Mouse (Mus musculus) adrenal gland, adult 8-10 months (tissue): ENCODE data around the gene Cox6a2. TPM values are rescaled to one million over a fixed set of nuclear protein-coding genes. Genes with fewer than 3 reads are reported as not detected.
"Not testable (repeated sequence)": the region's sequence is repeated elsewhere in the genome, so short reads cannot be mapped to it uniquely, and the experiment has no call there.

Source experiments
- DNase-seq: peaks from one replicate; pipeline ENCODE4 v3.0.0; 2022
- total RNA-seq, 4 experiments: library from RNA; stranded (reverse); gene quantifications; 2 replicates each; pipeline ENCODE4 v1.2.4; 2022

The Cox6a2 gene
- total RNA-seq, 4 experiments from 2014 or later, result 4.1 to 5.3 TPM; not detected in 2

GRCm38 (mm10) chr7:128234796-128235195 lies 28.6 kb upstream of the Cox6a2 start:
- DNase-seq, result no peak

GRCm38 (mm10) chr7:128231741-128232140 lies 25.6 kb upstream of the Cox6a2 start:
- no peak for DNase-seq

DNA sequence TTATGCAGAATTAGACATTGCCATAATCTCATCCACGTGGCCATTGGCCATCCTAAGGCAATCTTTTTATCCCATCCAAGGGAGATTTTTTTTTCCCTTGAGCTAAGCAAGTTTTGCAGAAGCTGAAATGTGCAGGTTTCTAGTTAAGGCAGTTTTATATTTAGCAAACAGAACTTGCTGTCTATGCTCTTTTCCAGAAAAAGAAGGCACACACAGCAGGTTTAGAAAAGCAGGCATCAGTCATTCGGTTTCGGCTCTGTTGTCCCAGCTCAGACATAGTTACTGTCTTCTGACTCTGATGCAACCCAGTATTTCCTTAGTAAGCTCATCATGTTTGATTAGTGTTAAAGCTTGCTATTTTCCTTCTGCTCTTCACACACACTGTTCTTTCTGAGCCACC lies 14.7 kb upstream of the Cox6a2 start:
- no peak for DNase-seq

GRCm38 (mm10) chr7:128219952-128220351 lies 13.8 kb upstream of the Cox6a2 start:
- DNase-seq, result no peak

DNA sequence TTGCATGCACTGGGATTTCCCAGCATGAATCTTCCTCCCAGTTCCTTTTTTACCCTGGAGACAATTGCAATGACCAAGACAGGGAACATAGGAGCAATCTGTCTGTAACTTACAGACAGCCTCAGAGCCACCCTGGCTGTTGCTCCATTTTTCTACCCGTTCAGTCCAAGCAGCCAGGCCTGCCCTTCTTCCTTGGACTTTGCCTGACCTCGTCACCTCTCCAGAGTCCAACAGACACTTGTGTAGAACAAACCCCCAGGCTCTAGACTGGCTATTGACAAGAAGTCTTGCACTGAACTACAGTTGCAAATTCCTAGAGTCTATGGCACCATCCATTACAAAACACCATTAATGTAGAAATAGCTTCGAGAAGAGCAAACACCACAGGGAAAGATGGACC lies 3.6 kb upstream of the Cox6a2 start:
- no peak for DNase-seq

DNA sequence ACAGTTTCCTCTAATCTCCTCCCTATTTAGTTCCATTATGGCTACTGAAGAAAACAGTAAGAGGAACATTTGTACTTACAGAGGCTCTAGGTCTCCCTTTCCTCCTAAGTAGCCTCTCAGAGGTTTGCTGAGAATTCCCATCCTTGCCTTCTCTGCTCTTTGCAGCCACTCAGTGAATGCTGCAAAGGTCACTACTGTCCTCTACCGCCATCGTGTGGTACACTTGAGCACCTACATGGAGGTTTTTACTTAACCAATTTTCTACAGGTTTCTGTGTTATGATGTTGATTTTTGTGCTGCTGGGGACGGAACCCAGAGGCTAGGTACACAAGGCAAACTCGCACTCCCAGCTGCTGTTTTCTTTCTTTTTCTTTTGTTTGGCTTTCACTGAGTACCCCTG lies 2.0 kb upstream of the Cox6a2 start:
- peak; percentile 23 for DNase-seq

GRCm38 (mm10) chr7:128205695-128206094 lies 492 bp downstream of the Cox6a2 start:
- DNase-seq, result no peak

GRCm38 (mm10) chr7:128204179-128204578 lies 2.0 kb downstream of the Cox6a2 start:
- no peak for DNase-seq

DNA sequence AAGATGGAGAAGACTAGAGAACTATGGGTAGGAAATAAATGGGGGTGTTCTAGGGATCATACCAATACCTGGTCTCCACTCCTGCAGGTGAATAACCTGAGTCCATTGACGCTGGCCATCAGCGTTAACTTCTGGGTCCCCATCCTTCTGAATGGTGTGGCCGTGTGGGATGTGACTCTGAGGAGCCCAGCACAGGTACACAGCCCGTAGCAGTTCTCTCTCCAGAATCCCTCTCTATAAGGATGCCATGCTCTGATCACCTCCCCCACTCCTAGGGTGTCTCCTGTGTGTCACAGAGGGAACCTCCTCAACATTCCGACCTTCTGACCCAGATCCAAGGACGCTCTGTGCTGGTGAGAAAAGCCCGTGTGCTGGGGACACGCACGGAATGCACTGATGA lies 3.1 kb downstream of the Cox6a2 start:
- DNase-seq, result no peak

DNA sequence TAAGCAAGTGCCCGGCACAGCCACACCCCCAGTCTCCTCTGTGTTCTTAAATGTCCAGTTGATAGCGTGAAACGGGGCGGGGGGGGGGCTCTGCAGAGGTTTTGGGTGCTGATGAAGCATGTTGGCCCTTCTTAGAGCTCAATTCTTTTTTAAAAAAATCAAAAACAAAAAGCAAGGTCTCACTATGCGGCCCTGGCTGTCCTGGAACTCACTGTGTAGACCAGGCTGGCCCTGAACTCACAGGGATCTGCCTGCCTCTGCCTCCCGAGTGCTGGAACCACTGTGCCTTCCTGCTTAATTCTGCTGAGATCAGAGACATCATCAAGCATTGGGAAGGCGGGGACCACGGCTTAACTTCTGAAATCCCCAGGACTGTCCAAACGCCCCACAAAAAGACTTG lies 4.6 kb downstream of the Cox6a2 start:
- DNase-seq, result no peak

DNA sequence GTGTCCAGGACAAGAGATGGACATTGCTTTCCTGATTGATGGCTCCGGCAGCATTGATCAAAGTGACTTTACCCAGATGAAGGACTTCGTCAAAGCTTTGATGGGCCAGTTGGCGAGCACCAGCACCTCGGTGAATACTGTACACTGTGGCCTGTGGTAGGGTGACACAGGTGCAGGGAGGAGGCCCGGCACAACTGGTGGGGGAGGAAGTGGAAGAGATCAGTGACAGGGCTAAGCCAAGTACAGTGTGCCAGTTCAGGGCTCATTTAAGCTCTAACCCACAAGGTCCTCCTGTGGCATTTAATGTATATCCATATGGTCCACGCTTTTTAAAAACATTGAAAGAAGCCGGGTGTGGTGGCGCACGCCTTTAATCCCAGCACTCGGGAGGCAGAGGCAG lies 24.5 kb downstream of the Cox6a2 start:
- no peak for DNase-seq

DNA sequence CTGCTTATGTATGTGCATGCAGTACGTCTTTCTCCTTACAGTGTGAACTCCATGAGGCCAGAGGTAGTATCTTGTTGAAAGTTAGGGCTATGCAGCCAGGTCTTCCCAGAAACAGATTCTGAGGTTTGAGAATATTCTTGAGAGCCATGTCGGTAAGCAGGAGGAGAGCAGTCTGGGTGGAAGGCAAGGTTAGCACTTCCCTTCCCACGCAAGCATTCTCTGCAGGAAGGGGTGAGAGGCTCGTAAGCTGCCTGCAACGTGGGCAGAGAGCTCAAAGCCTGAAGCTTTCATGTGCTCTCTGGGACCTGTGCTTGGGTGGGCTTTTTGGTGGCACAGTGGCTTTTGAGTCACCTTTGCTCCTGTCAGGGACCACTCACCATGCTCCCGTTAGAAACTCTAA lies 25.6 kb downstream of the Cox6a2 start:
- no peak for DNase-seq

DNA sequence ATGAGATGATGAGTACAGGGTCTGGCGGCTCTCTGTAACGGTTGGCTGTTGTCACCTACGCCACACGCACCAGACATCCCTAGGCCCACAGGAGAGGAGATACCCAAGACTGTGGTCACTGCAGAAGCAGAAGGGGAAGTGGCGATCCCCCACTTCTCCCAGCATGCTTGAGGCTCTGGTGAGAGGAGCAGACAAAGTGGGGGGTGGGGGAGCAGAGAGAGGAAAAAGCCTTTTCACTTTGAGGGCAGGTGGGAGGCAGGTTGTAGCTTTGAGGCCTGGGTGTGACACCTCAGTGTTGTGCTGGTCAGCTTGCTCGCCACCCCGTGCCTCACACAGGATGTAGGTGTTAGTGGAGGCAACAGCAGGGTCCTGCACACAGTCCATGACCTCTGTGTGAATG lies 26.1 kb downstream of the Cox6a2 start:
- no peak for DNase-seq

- no peak for DNase-seq
Measured at GRCm38 (mm10) chr7:128178385-128178784, 27.8 kb downstream of the Cox6a2 start.

DNA sequence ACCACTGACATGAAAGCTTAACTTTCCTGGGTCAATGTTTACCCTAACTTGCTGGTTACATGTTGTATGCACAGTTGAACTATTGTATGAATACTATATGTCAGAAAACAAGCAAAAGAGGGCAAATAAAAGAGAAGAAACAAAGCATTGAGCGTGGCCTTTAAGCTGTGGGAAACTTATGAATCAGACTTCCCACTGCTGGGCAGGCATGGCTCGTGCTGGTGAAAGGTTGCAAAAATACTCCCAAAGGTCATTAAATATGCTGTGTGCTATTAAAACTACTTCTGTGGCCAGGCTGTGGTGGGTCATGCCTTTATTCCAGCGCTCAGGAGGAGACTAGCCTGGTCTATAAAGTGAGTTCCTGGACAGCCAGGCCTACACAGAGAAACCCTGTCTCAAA lies 36.2 kb downstream of the Cox6a2 start:
- no peak for DNase-seq

DNA sequence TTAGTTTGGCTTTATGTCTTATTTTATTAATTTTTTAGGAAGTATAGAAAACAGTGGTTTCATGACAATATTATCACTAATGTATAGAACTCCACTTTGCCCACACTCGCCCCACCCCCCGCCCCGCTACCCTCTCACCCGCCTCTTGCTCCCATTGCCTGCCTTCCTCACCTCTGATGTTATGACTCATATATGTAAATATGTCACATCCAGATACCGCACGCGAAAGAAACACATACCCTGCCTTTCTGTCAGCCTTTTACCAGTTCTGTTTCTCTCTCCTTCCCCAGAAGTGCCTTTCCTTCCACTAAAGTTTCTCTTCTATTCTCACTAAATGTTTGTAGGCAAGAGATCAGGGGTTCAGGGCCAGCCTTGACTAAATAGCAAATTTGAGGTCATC lies 39.8 kb downstream of the Cox6a2 start:
- no peak for DNase-seq

- no peak for DNase-seq
Measured at GRCm38 (mm10) chr7:128164001-128164400, 42.2 kb downstream of the Cox6a2 start.

GRCm38 (mm10) chr7:128158688-128159354 lies 47.4 kb downstream of the Cox6a2 start:
- DNase-seq, result not testable (repeated sequence)

Other genes with a start within 250 kb of the Cox6a2 start
- gene Fus, start 238.9 kb downstream of the Cox6a2 start, total RNA-seq, result 100 to 1,000 TPM; 106 to 430 (median 307) TPM
- 1 to 10 TPM; 4.0 to 5.8 (median 4.5) TPM for gene Pycard, start 212.5 kb downstream of the Cox6a2 start, total RNA-seq
- under 1 TPM in 3 of 4 experiments, not detected in 1; 0.12 to 0.31 (median 0.24) TPM for gene Trim72, start 202.4 kb downstream of the Cox6a2 start, total RNA-seq
- 1 to 10 TPM; 5.6 to 6.9 (median 6.4) TPM for gene Itgam, start 143.7 kb downstream of the Cox6a2 start, total RNA-seq
- under 1 TPM in 1 of 4 experiments, not detected in 3; 0.11 TPM for gene Gm49368, start 143.7 kb downstream of the Cox6a2 start, total RNA-seq
- 1 to 10 TPM; 1.6 to 9.6 (median 5.1) TPM for gene Itgax, start 76.8 kb downstream of the Cox6a2 start, total RNA-seq
- gene Itgad, start 52.0 kb downstream of the Cox6a2 start, total RNA-seq, result under 1 TPM in 2 of 4 experiments, not detected in 2; 0.40 to 0.46 TPM
- gene Armc5, start 31.0 kb upstream of the Cox6a2 start, total RNA-seq, result 10 to 100 TPM; 23.2 to 30.2 (median 24.4) TPM
- gene 9130023H24Rik, start 31.6 kb upstream of the Cox6a2 start, total RNA-seq, result 10 to 100 TPM in 2 of 4 experiments, 1 to 10 TPM in 2; 8.8 to 11.7 (median 9.9) TPM
- 10 to 100 TPM; 17.0 to 24.2 (median 20.5) TPM for gene Tgfb1i1, start 40.4 kb upstream of the Cox6a2 start, total RNA-seq
- gene Slc5a2, start 59.3 kb upstream of the Cox6a2 start, total RNA-seq, result not detected
- 10 to 100 TPM; 33.0 to 64.0 (median 46.6) TPM for gene BC017158, start 91.8 kb upstream of the Cox6a2 start, total RNA-seq
- 10 to 100 TPM; 10.8 to 15.5 (median 12.3) TPM for gene Rgs10, start 212.4 kb upstream of the Cox6a2 start, total RNA-seq